Mouse (Mus musculus): ENCODE data around the gene Klhdc3. TPM values are rescaled to one million over a fixed set of nuclear protein-coding genes. Genes with fewer than 3 reads are reported as not detected.

Klhdc3 gene
- polyA plus RNA-seq, 1 experiment from 2014 or later = 113 TPM

GRCm38 (mm10) chr17:46721077-46721476, 40.4 kb upstream of the Klhdc3 start:
- no peaks in the 10 kb centered on the region for H3K27me3 ChIP-seq (replicated peaks; ENCODE audit: control insufficient read depth, insufficient read depth, low read length)
- WGBS = 88% methylated on average over 7 of the region's 7 CpGs
- H3K9me3 ChIP-seq (ENCODE audit: control insufficient read depth, low read length) = no peaks in the 10 kb centered on the region
- H3K4me3 ChIP-seq (ENCODE audit: low read depth, low read length) = no peak overlapping the region
- H3K36me3 ChIP-seq (ENCODE audit: control insufficient read depth, insufficient read depth, low read length) = peaks cover 60% of the 10 kb centered on the region; the same call in 1 of the 2 replicates
- no peak for DNase-seq (ENCODE audit: low spot score)
- H3K4me1 ChIP-seq (ENCODE audit: control insufficient read depth, insufficient read depth, low read length) = no peaks in the 10 kb centered on the region
- no peak overlapping the region for H3K4me2 ChIP-seq (ENCODE audit: low read depth, low read length)
- H3K9ac ChIP-seq (ENCODE audit: low read depth, low read length) = no peak overlapping the region
- no peak overlapping the region for H3K27ac ChIP-seq (replicated peaks; ENCODE audit: low read depth, low read length)
- no peak for ATAC-seq (ENCODE audit: low read depth)

GRCm38 (mm10) chr17:46714756-46715481, 34.2 kb upstream of the Klhdc3 start:
- Histone ChIP-seq H3K36me3 (ENCODE audit: control insufficient read depth, insufficient read depth, low read length) (peaks cover 29% of the 10 kb centered on the region), H3K27me3 (replicated peaks; ENCODE audit: control insufficient read depth, insufficient read depth, low read length) (no peaks in the 10 kb centered on the region), H3K4me3 (ENCODE audit: low read depth, low read length) (no peak overlapping the region), H3K9ac (ENCODE audit: low read depth, low read length) (no peak overlapping the region), H3K4me1 (ENCODE audit: control insufficient read depth, insufficient read depth, low read length) (peaks cover 13% of the 10 kb centered on the region), H3K9me3 (ENCODE audit: control insufficient read depth, low read length) (no peaks in the 10 kb centered on the region), H3K27ac (replicated peaks; ENCODE audit: low read depth, low read length) (no peak overlapping the region), H3K4me2 (ENCODE audit: low read depth, low read length) (no peak overlapping the region)
- DNase-seq (ENCODE audit: low spot score) (no peak), ATAC-seq (ENCODE audit: low read depth) (no peak)
- 96% methylated on average over 11 of the region's 11 CpGs for WGBS

- 83% methylated on average over 9 of the region's 9 CpGs for WGBS
- Histone ChIP-seq H3K27ac (replicated peaks; ENCODE audit: low read depth, low read length) (no peak overlapping the region), H3K9me3 (ENCODE audit: control insufficient read depth, low read length) (no peaks in the 10 kb centered on the region), H3K27me3 (replicated peaks; ENCODE audit: control insufficient read depth, insufficient read depth, low read length) (no peaks in the 10 kb centered on the region), H3K4me1 (ENCODE audit: control insufficient read depth, insufficient read depth, low read length) (peaks cover 13% of the 10 kb centered on the region), H3K36me3 (ENCODE audit: control insufficient read depth, insufficient read depth, low read length) (peaks cover 24% of the 10 kb centered on the region), H3K9ac (ENCODE audit: low read depth, low read length) (no peak overlapping the region), H3K4me3 (ENCODE audit: low read depth, low read length) (no peak overlapping the region), H3K4me2 (ENCODE audit: low read depth, low read length) (no peak overlapping the region)
- DNase-seq (ENCODE audit: low spot score) = no peak
- ATAC-seq (ENCODE audit: low read depth) = no peak
Observed at GRCm38 (mm10) chr17:46713849-46714248, 33.1 kb upstream of the Klhdc3 start.

- H3K9ac ChIP-seq (ENCODE audit: low read depth, low read length) = peak overlapping the region; percentile 92
- peak overlapping the region; percentile 99 for H3K4me3 ChIP-seq (ENCODE audit: low read depth, low read length)
- H3K4me1 ChIP-seq (ENCODE audit: control insufficient read depth, insufficient read depth, low read length) = peaks cover 13% of the 10 kb centered on the region
- H3K27me3 ChIP-seq (replicated peaks; ENCODE audit: control insufficient read depth, insufficient read depth, low read length) = no peaks in the 10 kb centered on the region
- DNase-seq (ENCODE audit: low spot score) (no peak), ATAC-seq (ENCODE audit: low read depth) (no peak)
- no peaks in the 10 kb centered on the region for H3K9me3 ChIP-seq (ENCODE audit: control insufficient read depth, low read length)
- peak overlapping the region; percentile 97 for H3K4me2 ChIP-seq (ENCODE audit: low read depth, low read length)
- no peak overlapping the region for H3K27ac ChIP-seq (replicated peaks; ENCODE audit: low read depth, low read length)
- peaks cover 24% of the 10 kb centered on the region for H3K36me3 ChIP-seq (ENCODE audit: control insufficient read depth, insufficient read depth, low read length)
- WGBS = 71% methylated on average over 7 of the region's 7 CpGs
Observed at GRCm38 (mm10) chr17:46712442-46712841, 31.7 kb upstream of the Klhdc3 start.

GRCm38 (mm10) chr17:46711612-46712271, 31.0 kb upstream of the Klhdc3 start:
- Histone ChIP-seq H3K4me3 (ENCODE audit: low read depth, low read length) (peak overlapping the region; percentile 99), H3K27ac (replicated peaks; ENCODE audit: low read depth, low read length) (peak overlapping the region; percentile 50; the same call in 1 of the 2 replicates), H3K4me1 (ENCODE audit: control insufficient read depth, insufficient read depth, low read length) (peaks cover 13% of the 10 kb centered on the region), H3K9ac (ENCODE audit: low read depth, low read length) (peak overlapping the region; percentile 92), H3K4me2 (ENCODE audit: low read depth, low read length) (peak overlapping the region; percentile 97), H3K9me3 (ENCODE audit: control insufficient read depth, low read length) (no peaks in the 10 kb centered on the region), H3K36me3 (ENCODE audit: control insufficient read depth, insufficient read depth, low read length) (peaks cover 24% of the 10 kb centered on the region), H3K27me3 (replicated peaks; ENCODE audit: control insufficient read depth, insufficient read depth, low read length) (no peaks in the 10 kb centered on the region)
- ATAC-seq (ENCODE audit: low read depth) (peak; percentile 55), DNase-seq (ENCODE audit: low spot score) (no peak)
- WGBS = under 1% methylated on average over 40 of the region's 76 CpGs

- ATAC-seq (ENCODE audit: low read depth) (peak; percentile 94), DNase-seq (ENCODE audit: low spot score) (peak; percentile 97)
- Histone ChIP-seq H3K4me2 (ENCODE audit: low read depth, low read length) (peak within 1 kb of the TSS; percentile 97), H3K27ac (replicated peaks; ENCODE audit: low read depth, low read length) (peak within 1 kb of the TSS; percentile 71; the same call in 1 of the 2 replicates), H3K4me1 (ENCODE audit: control insufficient read depth, insufficient read depth, low read length) (peaks cover 14% of the 10 kb centered on the region), H3K36me3 (ENCODE audit: control insufficient read depth, insufficient read depth, low read length) (peaks cover 24% of the 10 kb centered on the region), H3K27me3 (replicated peaks; ENCODE audit: control insufficient read depth, insufficient read depth, low read length) (no peaks in the 10 kb centered on the region), H3K9ac (ENCODE audit: low read depth, low read length) (peak within 1 kb of the TSS; percentile 92), H3K4me3 (ENCODE audit: low read depth, low read length) (peak within 1 kb of the TSS; percentile 99), H3K9me3 (ENCODE audit: control insufficient read depth, low read length) (no peaks in the 10 kb centered on the region)
- WGBS = 7% methylated on average over 36 of the region's 36 CpGs
Observed at GRCm38 (mm10) chr17:46710959-46711597, 30.4 kb upstream of the Klhdc3 start, which contains the start of gene Pex6. Pex6 (plus strand) TSS chr17:46711463.

GRCm38 (mm10) chr17:46706375-46707089, 25.8 kb upstream of the Klhdc3 start:
- Histone ChIP-seq H3K4me3 (ENCODE audit: low read depth, low read length) (no peak overlapping the region), H3K27ac (replicated peaks; ENCODE audit: low read depth, low read length) (no peak overlapping the region), H3K4me2 (ENCODE audit: low read depth, low read length) (no peak overlapping the region), H3K9me3 (ENCODE audit: control insufficient read depth, low read length) (no peaks in the 10 kb centered on the region), H3K36me3 (ENCODE audit: control insufficient read depth, insufficient read depth, low read length) (no peaks in the 10 kb centered on the region), H3K27me3 (replicated peaks; ENCODE audit: control insufficient read depth, insufficient read depth, low read length) (no peaks in the 10 kb centered on the region), H3K9ac (ENCODE audit: low read depth, low read length) (no peak overlapping the region), H3K4me1 (ENCODE audit: control insufficient read depth, insufficient read depth, low read length) (peaks cover 17% of the 10 kb centered on the region)
- no peak for DNase-seq (ENCODE audit: low spot score)
- ATAC-seq (ENCODE audit: low read depth) = no peak
- WGBS = 92% methylated on average over 14 of the region's 14 CpGs
